Mouse (Mus musculus): ENCODE data around the gene Fam214a.

The Fam214a gene

GRCm38 (mm10) chr9:74952106-74952505, 578 bp upstream of the Fam214a start:
- DNase-seq (ENCODE audit: low spot score): peak; percentile 51

GRCm38 (mm10) chr9:74953265-74953958, 728 bp downstream of the Fam214a start:
- DNase-seq (ENCODE audit: low spot score): peak; percentile 43

- DNase-seq (ENCODE audit: low spot score): no peak
These were observed 1.2 kb downstream of the Fam214a start for GRCm38 (mm10) chr9:74953959-74954279.

- no peak for DNase-seq (ENCODE audit: low spot score)
These were observed 1.7 kb downstream of the Fam214a start for GRCm38 (mm10) chr9:74954387-74954786.

- DNase-seq (ENCODE audit: low spot score): no peak
These were observed 7.9 kb downstream of the Fam214a start for GRCm38 (mm10) chr9:74960630-74961029.

GRCm38 (mm10) chr9:74961073-74961575, 8.4 kb downstream of the Fam214a start:
- DNase-seq (ENCODE audit: low spot score): no peak

- no peak for DNase-seq (ENCODE audit: low spot score)
These were observed 11.3 kb downstream of the Fam214a start for GRCm38 (mm10) chr9:74963953-74964352.

- no peak for DNase-seq (ENCODE audit: low spot score)
These were observed 12.2 kb downstream of the Fam214a start for GRCm38 (mm10) chr9:74964866-74965384.

- no peak for DNase-seq (ENCODE audit: low spot score)
These were observed 13.5 kb downstream of the Fam214a start for GRCm38 (mm10) chr9:74966200-74966599.

GRCm38 (mm10) chr9:74968647-74969428, 16.2 kb downstream of the Fam214a start:
- DNase-seq (ENCODE audit: low spot score): no peak

GRCm38 (mm10) chr9:74970591-74970990, 17.9 kb downstream of the Fam214a start:
- no peak for DNase-seq (ENCODE audit: low spot score)

- no peak for DNase-seq (ENCODE audit: low spot score)
These were observed 18.7 kb downstream of the Fam214a start for GRCm38 (mm10) chr9:74971191-74971976.

- no peak for DNase-seq (ENCODE audit: low spot score)
These were observed 20.1 kb downstream of the Fam214a start for GRCm38 (mm10) chr9:74972736-74973135.

- DNase-seq (ENCODE audit: low spot score): no peak
These were observed 20.5 kb downstream of the Fam214a start for GRCm38 (mm10) chr9:74973154-74973553.

- peak; percentile 45 for DNase-seq (ENCODE audit: low spot score)
These were observed 22.1 kb downstream of the Fam214a start for GRCm38 (mm10) chr9:74974758-74975157.

- DNase-seq (ENCODE audit: low spot score): no peak
These were observed 22.7 kb downstream of the Fam214a start for GRCm38 (mm10) chr9:74975416-74975815.

- peak; percentile 93 for DNase-seq (ENCODE audit: low spot score)
These were observed 23.4 kb downstream of the Fam214a start for GRCm38 (mm10) chr9:74975911-74976563.

GRCm38 (mm10) chr9:74977251-74977650, 24.6 kb downstream of the Fam214a start:
- no peak for DNase-seq (ENCODE audit: low spot score)

- DNase-seq (ENCODE audit: low spot score): no peak
These were observed 25.3 kb downstream of the Fam214a start for GRCm38 (mm10) chr9:74977962-74978361.

GRCm38 (mm10) chr9:74978868-74979267, 26.2 kb downstream of the Fam214a start:
- no peak for DNase-seq (ENCODE audit: low spot score)

- no peak for DNase-seq (ENCODE audit: low spot score)
These were observed 26.7 kb downstream of the Fam214a start for GRCm38 (mm10) chr9:74979371-74979770.

- no peak for DNase-seq (ENCODE audit: low spot score)
These were observed 27.2 kb downstream of the Fam214a start for GRCm38 (mm10) chr9:74979866-74980265.
